Mouse (Mus musculus) midbrain, postnatal 0 days (tissue): ENCODE results near the gene Asb5. TPM values are rescaled to one million over a fixed set of nuclear protein-coding genes. Genes with fewer than 3 reads are reported as not detected.

Experiments used
- ATAC-seq: fragments of 200-750 bp; cut with Nextera tagmentation; 2 replicates; pipeline ENCODE4 v1.8.0; 2017; ENCODE audit warnings: moderate number of reproducible peaks, mild to moderate bottlenecking, moderate TSS enrichment, moderate library complexity; ENCODE audit not compliant: low FRiP score
- DNase-seq: peaks from one replicate; pipeline ENCODE4 v3.0.0-alpha.2; 2015; ENCODE audit warnings: low spot score
- H3K27ac ChIP-seq: fragments of 300-500 bp; sonication (generic); 2 replicates; pipeline ENCODE4 v1.5.1; 2014; ENCODE audit warnings: low read depth, mild to moderate bottlenecking, low read length, mixed read lengths
- H3K27me3 ChIP-seq: fragments of 300-500 bp; sonication (generic); 2 replicates; pipeline ENCODE4 v1.6.1; 2014; ENCODE audit warnings: low read length, control low read depth, mixed read lengths; ENCODE audit not compliant: insufficient read depth
- H3K36me3 ChIP-seq: fragments of 300-500 bp; sonication (generic); 2 replicates; pipeline ENCODE4 v1.6.1; 2014; ENCODE audit warnings: low read length, control low read depth, mixed read lengths; ENCODE audit not compliant: insufficient read depth
- H3K4me1 ChIP-seq: fragments of 300-500 bp; sonication (generic); 2 replicates; pipeline ENCODE4 v1.6.1; 2014; ENCODE audit warnings: mild to moderate bottlenecking, control low read depth, antibody characterized with exemption, low read length, mixed read lengths; ENCODE audit not compliant: insufficient read depth
- H3K4me2 ChIP-seq: fragments of 300-500 bp; sonication (generic); 2 replicates; pipeline ENCODE4 v1.6.1; 2014; ENCODE audit warnings: low read depth, mild to moderate bottlenecking, low read length, mixed read lengths; ENCODE audit not compliant: poor library complexity, severe bottlenecking
- H3K4me3 ChIP-seq: fragments of 300-500 bp; sonication (generic); 2 replicates; pipeline ENCODE4 v1.5.1; 2014; ENCODE audit warnings: low read depth, mild to moderate bottlenecking, low read length, moderate library complexity
- H3K9ac ChIP-seq: fragments of 300-500 bp; sonication (generic); replicated peaks from 2 replicates; pipeline ENCODE4 v1.6.1; 2014; ENCODE audit warnings: mild to moderate bottlenecking, low read length, moderate library complexity, mixed read lengths; ENCODE audit not compliant: poor library complexity, severe bottlenecking
- H3K9me3 ChIP-seq: fragments of 300-500 bp; sonication (generic); 2 replicates; pipeline ENCODE4 v1.6.1; 2016; ENCODE audit warnings: low read length, control low read depth
- CTCF ChIP-seq: IDR thresholded peaks from 2 replicates; pipeline ENCODE4 v1.5.1; 2016; ENCODE audit warnings: antibody characterized with exemption, mild to moderate bottlenecking
- WGBS: fragments of 180-500 bp; shearing (Covaris S2); extraction: QIAGEN DNeasy Blood & Tissue Kit; methylation state at CpG from one replicate; pipeline ENCODE4 v1.1.7; 2014; 5-methylcytosine and 5-hydroxymethylcytosine counted together
- polyA plus RNA-seq: library from polyadenylated mRNA; unstranded; fragments of >200 nt; fragmentation: Nextera tagmentation; extraction: Ambion mirVana; gene quantifications from 2 replicates; pipeline ENCODE4 v1.2.1, GENCODE M21; 2015
- total RNA-seq: library from RNA; depleted of rRNA; stranded (reverse); fragments of >200 nt; gene quantifications from 2 replicates; pipeline ENCODE4 v1.2.3, GENCODE M21; 2014

Gene Asb5
- total and polyA plus RNA-seq, 2 experiments from 2014 or later, result 1.1 to 11.4 TPM

- no peak overlapping the region for H3K9ac ChIP-seq
- H3K27ac ChIP-seq, result no peak overlapping the region
- H3K27me3 ChIP-seq, result no peaks in the 10 kb centered on the region
- H3K9me3 ChIP-seq, result no peaks in the 10 kb centered on the region
- 50% methylated on average over 2 of the region's 2 CpGs for WGBS
- DNase-seq (peak; percentile 20), ATAC-seq (no peak)
- H3K4me3 ChIP-seq, result no peak overlapping the region
- no peak for TF ChIP-seq CTCF
- H3K4me2 ChIP-seq, result no peak overlapping the region
- H3K36me3 ChIP-seq, result no peaks in the 10 kb centered on the region
- H3K4me1 ChIP-seq, result no peaks in the 10 kb centered on the region
Observed at GRCm38 (mm10) chr8:54567168-54567567, 37.8 kb downstream of the Asb5 start.

DNA sequence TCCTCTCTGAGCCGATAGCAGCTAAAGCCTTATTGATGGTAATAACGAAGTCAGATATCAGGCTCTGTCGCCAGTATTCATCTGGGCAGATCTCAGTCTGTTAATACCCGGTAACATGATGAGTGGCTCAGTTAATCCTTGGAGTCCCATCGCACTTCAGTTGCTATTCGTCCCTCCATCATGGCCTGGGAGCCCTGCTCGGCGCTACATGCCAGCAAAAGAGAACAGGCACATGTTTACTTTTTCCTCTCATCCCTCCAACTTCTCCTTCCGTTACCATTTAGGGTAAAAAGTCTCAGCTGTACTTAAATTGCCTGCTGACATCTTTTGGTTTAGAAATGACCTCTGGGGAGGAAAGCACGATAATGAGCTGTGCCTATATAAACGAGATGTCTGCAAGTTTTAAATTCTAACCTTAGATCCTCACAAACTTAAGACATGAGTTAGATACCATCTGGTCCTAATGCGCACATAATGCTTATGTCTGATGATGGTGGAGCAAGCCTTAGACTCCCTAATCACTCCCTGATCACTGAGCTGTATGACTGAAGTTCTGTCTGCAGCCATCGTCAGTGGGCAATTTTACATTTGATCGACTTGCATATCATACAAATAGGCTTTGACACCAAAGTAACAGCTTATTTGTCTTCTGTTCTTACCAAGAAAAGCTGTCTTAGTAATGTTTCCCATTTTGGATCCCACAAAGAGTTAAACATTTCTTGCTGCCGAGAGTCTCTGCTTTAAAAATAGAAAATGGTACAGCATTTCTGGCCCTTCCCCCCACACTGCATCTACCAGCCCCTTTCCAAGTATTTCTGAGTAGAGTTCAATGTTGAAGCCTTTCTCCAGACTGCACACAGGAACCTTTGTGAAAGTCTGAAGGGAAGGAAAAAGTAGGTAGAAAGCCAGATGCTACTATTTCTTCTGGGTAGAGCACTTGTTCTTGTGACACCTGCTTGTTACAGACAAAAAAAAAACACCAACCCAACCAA lies 41.5 kb downstream of the Asb5 start:
- Histone ChIP-seq H3K4me1 (no peaks in the 10 kb centered on the region), H3K9ac (no peak overlapping the region), H3K4me2 (no peak overlapping the region), H3K27ac (no peak overlapping the region), H3K27me3 (no peaks in the 10 kb centered on the region), H3K9me3 (no peaks in the 10 kb centered on the region), H3K4me3 (no peak overlapping the region), H3K36me3 (no peaks in the 10 kb centered on the region)
- ATAC-seq (no peak), DNase-seq (no peak)
- WGBS, result 73% methylated on average over 15 of the region's 15 CpGs
- no peak for TF ChIP-seq CTCF

DNA sequence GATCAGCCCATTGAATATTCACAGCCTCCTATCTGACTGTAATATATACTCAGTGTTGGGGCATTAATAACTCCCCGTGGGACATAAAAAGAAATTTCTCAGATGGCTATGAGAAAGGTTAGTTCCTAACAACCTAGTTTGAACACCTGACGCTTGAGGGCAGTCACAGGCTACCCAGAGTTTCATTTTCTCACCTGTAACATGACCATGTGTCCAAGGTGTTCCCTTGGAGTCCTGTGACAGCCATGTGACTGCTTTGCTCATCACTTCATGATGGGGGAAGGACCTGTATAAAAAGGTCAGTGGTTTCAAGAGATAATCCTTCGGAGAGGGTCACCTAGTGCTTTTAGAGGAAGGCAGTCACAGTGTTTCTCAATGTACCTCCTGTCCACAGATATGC lies 52.1 kb downstream of the Asb5 start:
- Histone ChIP-seq H3K36me3 (no peaks in the 10 kb centered on the region), H3K4me1 (no peaks in the 10 kb centered on the region), H3K27me3 (no peaks in the 10 kb centered on the region), H3K27ac (no peak overlapping the region), H3K9ac (no peak overlapping the region), H3K4me3 (no peak overlapping the region), H3K9me3 (no peaks in the 10 kb centered on the region), H3K4me2 (no peak overlapping the region)
- DNase-seq (no peak), ATAC-seq (no peak)
- WGBS, result 87% methylated on average over 3 of the region's 3 CpGs
- TF ChIP-seq CTCF, result no peak

DNA sequence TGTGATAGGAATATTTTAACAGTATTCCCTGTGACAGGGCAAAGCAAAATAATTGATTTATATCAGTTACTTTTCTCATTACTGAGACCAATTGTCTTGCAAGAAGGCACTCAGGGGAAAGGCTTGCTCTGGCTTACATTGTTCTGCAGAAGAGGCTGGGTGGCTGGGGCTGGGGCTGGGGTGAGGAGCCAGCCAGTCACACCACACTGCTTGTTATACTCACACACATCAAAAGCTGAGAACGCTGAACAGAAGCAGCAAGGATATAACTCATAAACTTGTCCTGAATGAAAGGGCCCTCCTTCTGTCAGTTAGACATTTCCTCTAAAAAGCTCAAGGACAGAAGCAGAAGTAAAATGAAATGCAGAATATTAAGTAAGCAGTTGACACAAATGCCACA lies 53.5 kb downstream of the Asb5 start:
- ATAC-seq, result no peak
- H3K27me3 ChIP-seq, result no peaks in the 10 kb centered on the region
- no peak for DNase-seq
- H3K36me3 ChIP-seq, result no peaks in the 10 kb centered on the region
- no peak overlapping the region for H3K4me3 ChIP-seq
- H3K4me1 ChIP-seq, result no peaks in the 10 kb centered on the region
- H3K9ac ChIP-seq, result no peak overlapping the region
- no peak for TF ChIP-seq CTCF
- no peaks in the 10 kb centered on the region for H3K9me3 ChIP-seq
- H3K27ac ChIP-seq, result no peak overlapping the region
- no peak overlapping the region for H3K4me2 ChIP-seq
- WGBS, result 50% methylated on average over 1 of the region's 1 CpGs

DNA sequence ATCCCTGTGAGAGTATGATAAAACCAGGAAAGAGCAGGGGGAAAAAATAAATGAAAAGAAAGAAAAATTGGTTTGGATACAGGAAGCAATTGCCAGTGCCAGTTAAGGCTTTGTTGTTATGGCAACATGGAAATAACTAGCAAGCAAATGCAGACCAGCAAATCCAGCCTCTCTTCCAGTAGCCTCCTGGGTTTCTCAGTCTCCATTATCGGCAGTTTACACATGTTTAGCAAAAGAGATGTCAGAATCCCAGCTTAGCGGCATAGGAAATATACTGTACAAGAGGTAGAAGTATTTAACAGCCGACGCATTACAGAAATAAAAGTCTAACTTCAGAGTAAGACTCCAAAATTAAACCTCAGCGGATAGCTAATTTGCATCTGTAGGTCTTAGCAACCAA lies 65.3 kb downstream of the Asb5 start:
- no peaks in the 10 kb centered on the region for H3K36me3 ChIP-seq
- 0 out of 2 replicates have a peak overlapping the region, but pooled peaks have one; percentile 7 for H3K4me2 ChIP-seq
- no peak overlapping the region for H3K4me3 ChIP-seq
- no peaks in the 10 kb centered on the region for H3K27me3 ChIP-seq
- WGBS, result 39% methylated on average over 5 of the region's 5 CpGs
- H3K9ac ChIP-seq, result no peak overlapping the region
- DNase-seq (peak; percentile 27), ATAC-seq (peak; percentile 36; the same call in 1 of the 2 replicates)
- no peak for TF ChIP-seq CTCF
- no peaks in the 10 kb centered on the region for H3K9me3 ChIP-seq
- H3K4me1 ChIP-seq, result no peaks in the 10 kb centered on the region
- peak overlapping the region; percentile 51 for H3K27ac ChIP-seq

DNA sequence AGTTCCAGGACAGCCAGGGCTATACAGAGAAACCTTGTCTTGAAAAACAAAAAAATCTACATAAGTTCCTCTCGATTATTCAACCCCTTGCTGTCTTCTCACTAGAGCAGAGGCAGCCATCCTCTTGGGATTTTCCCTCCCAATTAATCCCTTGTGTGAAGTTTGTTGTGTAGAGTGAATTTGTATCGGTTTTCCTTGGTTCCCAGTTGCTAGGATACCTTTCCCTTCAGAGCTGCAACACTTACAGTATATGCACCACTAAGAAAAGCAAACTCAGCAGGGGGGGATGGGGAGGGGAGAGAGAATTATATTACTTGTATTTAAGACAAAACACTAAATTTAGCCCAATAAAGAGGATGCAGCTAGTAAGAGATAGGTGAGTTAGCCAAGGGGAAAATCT lies 66.7 kb downstream of the Asb5 start:
- no peak overlapping the region for H3K4me3 ChIP-seq
- no peak overlapping the region for H3K27ac ChIP-seq
- H3K36me3 ChIP-seq, result no peaks in the 10 kb centered on the region
- H3K9me3 ChIP-seq, result no peaks in the 10 kb centered on the region
- peaks cover 6% of the 10 kb centered on the region; the same call in 1 of the 2 replicates for H3K4me1 ChIP-seq
- no peak overlapping the region for H3K9ac ChIP-seq
- ATAC-seq, result no peak
- 21% methylated on average over 2 of the region's 2 CpGs for WGBS
- no peak for TF ChIP-seq CTCF
- no peak overlapping the region for H3K4me2 ChIP-seq
- no peaks in the 10 kb centered on the region for H3K27me3 ChIP-seq
- DNase-seq, result peak; percentile 42
